Mouse (Mus musculus): ENCODE data around the gene Cacna1b. TPM values are rescaled to one million over a fixed set of nuclear protein-coding genes. Genes with fewer than 3 reads are reported as not detected.
A peak's percentile ranks its signal among the peaks of the same experiment; 100 is the strongest.

The Cacna1b gene
- polyA plus RNA-seq (2014; fragmentation: Nextera tagmentation; extraction: Ambion mirVana): 1.8 and 2.1 TPM in 2 replicates

DNA sequence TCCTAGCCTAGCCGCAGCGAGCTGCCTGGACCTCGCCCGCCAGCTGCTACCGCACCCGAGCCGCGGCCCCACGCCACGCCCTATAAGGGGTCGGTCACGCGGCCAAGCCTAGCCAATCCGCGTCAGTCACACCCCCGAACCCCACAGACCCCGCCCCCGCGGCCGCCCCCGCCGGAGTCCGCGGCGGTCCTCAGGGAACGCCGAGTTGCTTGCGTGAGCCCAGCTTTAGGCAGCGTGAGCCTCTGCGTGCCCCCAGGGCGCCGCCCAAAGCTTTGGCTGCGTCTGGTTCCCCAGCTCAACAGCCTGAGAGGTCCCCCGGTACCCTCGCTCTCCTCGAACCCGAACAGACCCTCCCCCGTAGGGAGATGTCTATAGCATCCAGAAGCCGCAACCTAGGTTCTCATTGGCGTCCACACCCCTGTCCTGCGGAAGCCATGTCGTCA is at the start of gene Cacna1b:
Cacna1b (minus strand) TSS at position 38 of the 443 bp plus-strand sequence.
- 0% methylated on average over 27 of the region's 42 CpGs for WGBS
- Histone ChIP-seq H3K9me3 (replicated peaks; ENCODE audit: control insufficient read depth, low read length) (no peaks in the 10 kb centered on the region), H3K27me3 (ENCODE audit: control insufficient read depth, insufficient read depth, low read length) (peaks cover 11% of the 10 kb centered on the region), H3K4me1 (ENCODE audit: control insufficient read depth, insufficient read depth, low read length) (no peaks in the 10 kb centered on the region), H3K9ac (replicated peaks; ENCODE audit: low read length) (peak within 1 kb of the TSS; percentile 32; the same call in 1 of the 2 replicates), H3K27ac (replicated peaks; ENCODE audit: low read depth, low read length) (no peak within 1 kb of the TSS), H3K4me3 (ENCODE audit: low read depth, low read length) (peak within 1 kb of the TSS; percentile 57), H3K36me3 (replicated peaks; ENCODE audit: control insufficient read depth, insufficient read depth, low read depth, low read length) (no peaks in the 10 kb centered on the region), H3K4me2 (ENCODE audit: low read depth, low read length) (peak within 1 kb of the TSS; percentile 100)
- ATAC-seq (replicated peaks; ENCODE audit: insufficient number of reproducible peaks, low FRiP score, low TSS enrichment, low read depth) (peak; percentile 91), DNase-seq (ENCODE audit: low spot score) (peak; percentile 82)

DNA sequence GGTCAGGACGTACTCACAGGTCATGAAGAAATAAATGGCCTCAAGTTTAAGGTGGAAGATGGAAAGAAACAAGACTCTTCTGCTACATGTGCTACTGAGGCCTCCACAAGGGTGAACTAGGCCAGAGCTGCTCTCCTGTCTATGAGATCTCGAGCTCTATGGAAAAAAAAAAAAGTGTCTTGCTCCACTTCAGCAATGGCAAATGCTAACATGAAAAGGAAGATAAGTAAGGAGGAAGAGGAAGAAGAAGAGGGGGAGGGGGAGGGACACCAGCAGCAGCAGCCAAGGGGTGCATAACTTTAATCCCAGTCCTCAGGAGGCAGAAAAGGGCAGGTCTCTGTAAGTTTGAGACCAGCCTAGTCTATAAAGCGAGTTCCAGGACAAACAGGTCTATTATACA is 46.8 kb upstream of the Cacna1b start:
- no peaks in the 10 kb centered on the region for H3K9me3 ChIP-seq (replicated peaks; ENCODE audit: control insufficient read depth, low read length)
- ATAC-seq (replicated peaks; ENCODE audit: insufficient number of reproducible peaks, low FRiP score, low TSS enrichment, low read depth) (no peak), DNase-seq (ENCODE audit: low spot score) (no peak)
- no peak overlapping the region for H3K4me2 ChIP-seq (ENCODE audit: low read depth, low read length)
- H3K27me3 ChIP-seq (ENCODE audit: control insufficient read depth, insufficient read depth, low read length): no peaks in the 10 kb centered on the region
- H3K27ac ChIP-seq (replicated peaks; ENCODE audit: low read depth, low read length): no peak overlapping the region
- H3K9ac ChIP-seq (replicated peaks; ENCODE audit: low read length): no peak overlapping the region
- no peak overlapping the region for H3K4me3 ChIP-seq (ENCODE audit: low read depth, low read length)
- 81% methylated on average over 3 of the region's 3 CpGs for WGBS
- peaks cover 23% of the 10 kb centered on the region for H3K36me3 ChIP-seq (replicated peaks; ENCODE audit: control insufficient read depth, insufficient read depth, low read depth, low read length)
- H3K4me1 ChIP-seq (ENCODE audit: control insufficient read depth, insufficient read depth, low read length): no peaks in the 10 kb centered on the region

DNA sequence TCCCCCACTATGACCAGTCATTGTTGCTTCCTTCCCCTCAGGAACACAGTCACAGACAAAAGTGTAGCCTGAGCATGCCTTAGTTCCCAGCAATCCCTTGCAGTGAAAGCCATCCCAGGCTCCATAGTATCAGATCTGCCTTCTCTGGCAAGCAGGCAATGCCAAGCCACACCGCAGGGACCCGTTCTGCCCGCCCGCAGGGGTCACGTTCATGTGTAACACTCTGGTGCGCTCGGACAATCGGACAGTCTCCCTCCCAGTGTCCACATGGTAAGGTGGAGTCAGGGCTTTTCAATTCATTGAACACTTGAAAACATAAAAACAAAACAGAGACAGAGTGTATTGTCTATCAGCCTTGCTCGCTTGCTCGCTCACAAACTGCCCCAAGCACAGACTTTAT is 44.7 kb upstream of the Cacna1b start:
- no peak for ATAC-seq (replicated peaks; ENCODE audit: insufficient number of reproducible peaks, low FRiP score, low TSS enrichment, low read depth)
- H3K4me2 ChIP-seq (ENCODE audit: low read depth, low read length): no peak overlapping the region
- WGBS: 92% methylated on average over 10 of the region's 10 CpGs
- H3K27me3 ChIP-seq (ENCODE audit: control insufficient read depth, insufficient read depth, low read length): no peaks in the 10 kb centered on the region
- no peaks in the 10 kb centered on the region for H3K9me3 ChIP-seq (replicated peaks; ENCODE audit: control insufficient read depth, low read length)
- H3K36me3 ChIP-seq (replicated peaks; ENCODE audit: control insufficient read depth, insufficient read depth, low read depth, low read length): peaks cover 13% of the 10 kb centered on the region
- H3K4me3 ChIP-seq (ENCODE audit: low read depth, low read length): no peak overlapping the region
- no peak overlapping the region for H3K27ac ChIP-seq (replicated peaks; ENCODE audit: low read depth, low read length)
- no peaks in the 10 kb centered on the region for H3K4me1 ChIP-seq (ENCODE audit: control insufficient read depth, insufficient read depth, low read length)
- no peak overlapping the region for H3K9ac ChIP-seq (replicated peaks; ENCODE audit: low read length)
- DNase-seq (ENCODE audit: low spot score): no peak

DNA sequence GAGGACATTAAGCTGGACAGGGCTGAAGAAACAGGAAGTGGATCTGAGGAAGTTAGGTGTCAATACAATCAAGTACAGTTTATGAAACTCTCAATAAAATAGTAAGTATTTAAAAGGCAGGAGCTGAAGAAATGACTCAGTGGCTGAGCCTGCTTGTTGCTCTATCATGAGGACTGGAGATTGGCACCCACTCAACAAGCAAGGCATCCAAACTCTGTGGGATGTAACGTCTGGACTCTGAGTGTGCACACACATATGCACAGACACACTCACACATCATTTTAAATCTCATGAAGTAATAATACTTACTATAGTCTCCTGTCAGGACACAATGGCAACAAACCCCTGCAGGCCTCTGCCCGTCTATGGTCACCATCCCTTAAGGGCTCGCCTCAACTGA is 44.1 kb upstream of the Cacna1b start:
- Histone ChIP-seq H3K27me3 (ENCODE audit: control insufficient read depth, insufficient read depth, low read length) (no peaks in the 10 kb centered on the region), H3K9ac (replicated peaks; ENCODE audit: low read length) (no peak overlapping the region), H3K36me3 (replicated peaks; ENCODE audit: control insufficient read depth, insufficient read depth, low read depth, low read length) (peaks cover 13% of the 10 kb centered on the region), H3K27ac (replicated peaks; ENCODE audit: low read depth, low read length) (no peak overlapping the region), H3K4me1 (ENCODE audit: control insufficient read depth, insufficient read depth, low read length) (no peaks in the 10 kb centered on the region), H3K4me2 (ENCODE audit: low read depth, low read length) (no peak overlapping the region), H3K9me3 (replicated peaks; ENCODE audit: control insufficient read depth, low read length) (no peaks in the 10 kb centered on the region), H3K4me3 (ENCODE audit: low read depth, low read length) (no peak overlapping the region)
- 92% methylated on average over 3 of the region's 3 CpGs for WGBS
- DNase-seq (ENCODE audit: low spot score) (no peak), ATAC-seq (replicated peaks; ENCODE audit: insufficient number of reproducible peaks, low FRiP score, low TSS enrichment, low read depth) (no peak)

DNA sequence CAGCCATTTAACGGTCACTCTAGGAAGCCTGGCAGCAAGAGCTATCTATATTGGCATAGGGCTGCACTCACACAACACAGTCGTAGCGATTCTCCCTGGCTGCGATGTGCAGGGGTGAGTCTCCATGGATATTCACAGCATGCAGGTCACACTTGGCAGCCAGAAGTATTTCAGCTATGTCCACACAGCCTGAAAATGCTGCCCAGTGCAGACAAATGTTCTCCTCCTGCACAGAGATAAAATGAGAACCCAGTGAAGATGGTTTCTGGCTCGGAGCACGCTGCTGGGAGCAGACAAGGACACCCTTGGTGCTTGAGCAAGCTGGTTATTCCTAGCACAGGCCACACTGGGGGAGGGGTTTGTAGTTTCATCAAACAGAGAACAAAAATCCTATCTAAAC is 43.2 kb upstream of the Cacna1b start:
- H3K4me2 ChIP-seq (ENCODE audit: low read depth, low read length): no peak overlapping the region
- no peaks in the 10 kb centered on the region for H3K4me1 ChIP-seq (ENCODE audit: control insufficient read depth, insufficient read depth, low read length)
- no peak overlapping the region for H3K9ac ChIP-seq (replicated peaks; ENCODE audit: low read length)
- no peak overlapping the region for H3K4me3 ChIP-seq (ENCODE audit: low read depth, low read length)
- no peak overlapping the region for H3K27ac ChIP-seq (replicated peaks; ENCODE audit: low read depth, low read length)
- DNase-seq (ENCODE audit: low spot score) (no peak), ATAC-seq (replicated peaks; ENCODE audit: insufficient number of reproducible peaks, low FRiP score, low TSS enrichment, low read depth) (no peak)
- 94% methylated on average over 6 of the region's 6 CpGs for WGBS
- H3K36me3 ChIP-seq (replicated peaks; ENCODE audit: control insufficient read depth, insufficient read depth, low read depth, low read length): peaks cover 13% of the 10 kb centered on the region
- no peaks in the 10 kb centered on the region for H3K27me3 ChIP-seq (ENCODE audit: control insufficient read depth, insufficient read depth, low read length)
- H3K9me3 ChIP-seq (replicated peaks; ENCODE audit: control insufficient read depth, low read length): no peaks in the 10 kb centered on the region

DNA sequence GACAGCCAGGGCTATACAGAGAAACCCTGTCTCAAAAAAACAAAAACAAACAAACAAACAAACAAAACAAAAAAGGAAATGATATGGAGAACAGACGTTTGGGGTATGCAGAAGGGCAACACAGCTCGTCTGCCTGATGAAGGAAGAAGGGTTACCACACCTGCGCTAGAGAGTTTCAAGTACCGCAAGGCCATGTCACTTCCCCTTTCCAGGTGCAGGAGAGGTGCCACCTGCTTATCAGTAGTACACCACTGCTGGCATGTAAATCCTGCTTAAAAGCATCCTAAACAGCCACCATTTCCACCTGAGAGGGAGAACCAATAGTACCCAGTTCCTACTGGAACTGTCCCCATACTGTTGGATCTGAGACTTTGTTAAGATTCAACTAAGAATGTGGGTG is 42.7 kb upstream of the Cacna1b start:
- H3K36me3 ChIP-seq (replicated peaks; ENCODE audit: control insufficient read depth, insufficient read depth, low read depth, low read length): peaks cover 13% of the 10 kb centered on the region
- no peak overlapping the region for H3K4me2 ChIP-seq (ENCODE audit: low read depth, low read length)
- H3K27me3 ChIP-seq (ENCODE audit: control insufficient read depth, insufficient read depth, low read length): no peaks in the 10 kb centered on the region
- DNase-seq (ENCODE audit: low spot score): no peak
- ATAC-seq (replicated peaks; ENCODE audit: insufficient number of reproducible peaks, low FRiP score, low TSS enrichment, low read depth): no peak
- H3K9me3 ChIP-seq (replicated peaks; ENCODE audit: control insufficient read depth, low read length): no peaks in the 10 kb centered on the region
- H3K9ac ChIP-seq (replicated peaks; ENCODE audit: low read length): no peak overlapping the region
- no peaks in the 10 kb centered on the region for H3K4me1 ChIP-seq (ENCODE audit: control insufficient read depth, insufficient read depth, low read length)
- WGBS: 86% methylated on average over 4 of the region's 4 CpGs
- no peak overlapping the region for H3K27ac ChIP-seq (replicated peaks; ENCODE audit: low read depth, low read length)
- H3K4me3 ChIP-seq (ENCODE audit: low read depth, low read length): no peak overlapping the region

DNA sequence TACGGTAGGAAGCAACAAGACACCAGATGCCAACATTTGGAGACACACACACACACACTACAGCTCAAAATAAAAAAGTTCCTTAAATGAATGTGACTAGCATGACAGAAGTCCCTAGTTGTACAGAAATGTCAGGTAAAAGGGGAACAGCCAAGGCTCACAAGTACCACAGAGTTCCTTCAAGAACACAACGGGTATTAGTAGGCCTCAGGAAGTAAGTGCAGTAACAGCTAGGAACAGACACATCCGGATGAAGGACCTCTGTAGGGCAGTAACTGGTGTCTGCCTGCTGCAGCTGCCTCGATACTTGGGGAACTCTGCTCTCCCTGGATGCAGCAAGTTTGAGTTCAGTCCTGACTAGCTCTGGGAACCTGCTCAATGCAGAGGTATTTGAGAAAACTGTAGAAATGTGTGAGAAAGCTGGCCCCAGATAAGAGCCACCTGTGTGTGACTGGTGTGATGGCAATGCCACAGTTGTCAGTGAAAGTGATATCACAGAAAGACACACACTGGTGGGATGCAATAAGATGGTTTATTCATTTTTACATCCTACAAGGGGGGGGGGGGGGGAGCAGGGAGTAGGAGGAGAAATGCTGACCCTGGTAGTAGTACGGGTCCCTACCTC is 34.0 kb upstream of the Cacna1b start:
- Histone ChIP-seq H3K36me3 (replicated peaks; ENCODE audit: control insufficient read depth, insufficient read depth, low read depth, low read length) (peaks cover 12% of the 10 kb centered on the region), H3K4me2 (ENCODE audit: low read depth, low read length) (no peak overlapping the region), H3K9me3 (replicated peaks; ENCODE audit: control insufficient read depth, low read length) (no peaks in the 10 kb centered on the region), H3K4me3 (ENCODE audit: low read depth, low read length) (no peak overlapping the region), H3K27me3 (ENCODE audit: control insufficient read depth, insufficient read depth, low read length) (no peaks in the 10 kb centered on the region), H3K27ac (replicated peaks; ENCODE audit: low read depth, low read length) (no peak overlapping the region), H3K4me1 (ENCODE audit: control insufficient read depth, insufficient read depth, low read length) (no peaks in the 10 kb centered on the region), H3K9ac (replicated peaks; ENCODE audit: low read length) (no peak overlapping the region)
- no peak for ATAC-seq (replicated peaks; ENCODE audit: insufficient number of reproducible peaks, low FRiP score, low TSS enrichment, low read depth)
- 85% methylated on average over 5 of the region's 5 CpGs for WGBS
- no peak for DNase-seq (ENCODE audit: low spot score)

DNA sequence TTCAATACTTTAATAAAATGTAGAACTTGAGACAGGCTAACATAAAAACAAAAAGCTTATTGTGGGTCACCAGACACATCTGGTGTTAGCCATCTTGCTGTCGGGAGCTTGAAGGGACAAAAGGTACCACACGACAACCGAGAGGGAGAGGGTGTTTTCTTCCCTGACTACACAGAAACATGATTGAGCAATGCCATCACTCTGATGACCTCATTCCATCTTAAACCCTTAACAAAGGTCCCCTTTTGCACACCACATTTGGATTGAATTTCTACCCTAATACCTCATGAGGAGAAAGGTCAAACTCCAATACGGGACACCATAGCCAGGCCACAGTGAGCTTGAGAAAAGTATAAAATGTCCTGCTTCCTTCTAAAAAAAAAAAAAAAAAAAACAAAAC is 24.3 kb upstream of the Cacna1b start:
- Histone ChIP-seq H3K9ac (replicated peaks; ENCODE audit: low read length) (no peak overlapping the region), H3K4me1 (ENCODE audit: control insufficient read depth, insufficient read depth, low read length) (no peaks in the 10 kb centered on the region), H3K27me3 (ENCODE audit: control insufficient read depth, insufficient read depth, low read length) (no peaks in the 10 kb centered on the region), H3K27ac (replicated peaks; ENCODE audit: low read depth, low read length) (no peak overlapping the region), H3K9me3 (replicated peaks; ENCODE audit: control insufficient read depth, low read length) (no peaks in the 10 kb centered on the region), H3K4me3 (ENCODE audit: low read depth, low read length) (no peak overlapping the region), H3K36me3 (replicated peaks; ENCODE audit: control insufficient read depth, insufficient read depth, low read depth, low read length) (peaks cover 9% of the 10 kb centered on the region), H3K4me2 (ENCODE audit: low read depth, low read length) (no peak overlapping the region)
- DNase-seq (ENCODE audit: low spot score) (no peak), ATAC-seq (replicated peaks; ENCODE audit: insufficient number of reproducible peaks, low FRiP score, low TSS enrichment, low read depth) (no peak)
- WGBS: 40% methylated on average over 4 of the region's 4 CpGs
